ENCODE assay signal across 10 mouse cellular contexts in the genomic region with DNA sequence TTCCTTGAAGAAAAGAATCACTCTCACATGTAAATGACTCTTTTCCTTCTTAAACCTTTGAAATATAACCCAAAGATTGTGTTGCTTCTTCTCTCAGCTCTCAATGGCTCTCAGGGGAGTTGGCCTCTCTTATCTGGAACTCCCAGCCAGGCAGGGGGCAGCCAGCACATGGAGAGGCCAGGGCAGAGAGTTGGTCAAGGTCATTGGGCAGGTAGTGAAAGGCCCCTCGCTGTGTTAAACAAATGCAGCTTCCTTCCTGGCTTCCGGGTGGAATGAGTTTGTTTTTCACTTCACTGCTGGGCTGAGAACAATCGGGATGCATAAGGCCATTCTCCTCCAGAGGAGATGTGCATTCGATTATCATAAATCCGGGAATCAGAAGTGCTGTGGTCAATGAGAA.
DNase-seq lines count a peak whose midpoint lies in the region; ATAC-seq and TF ChIP-seq lines count a peak whose summit lies in the region.
"Had no signal": no experiment of that assay in that cellular context is flagged by ENCODE, and none has a peak within 500 bp of the region (broad histone marks: within the 10 kb centered on the region; RNA-seq: fewer than 3 reads in every experiment).

No protein-coding gene starts in this region.

- no peak for TF ChIP-seq POLR2A in ES-Bruce4 (IDR thresholded peaks at IDR 0.05; ENCODE audit: insufficient read depth, low read length)

- DNase-seq in heart, adult 18-20 months: peak; percentile 23 to 35
- peak; percentile 30 for DNase-seq in embryonic facial prominence, embryonic 10.5 days (ENCODE audit: low spot score)
- DNase-seq in kidney, postnatal 4 days: peak; percentile 31 to 32
- no peak for DNase-seq in left cerebral cortex, postnatal 14 days (ENCODE audit: low spot score in 2 of 2)
- DNase-seq in natural killer cell, adult 2 months (ENCODE audit: low spot score in 2 of 2): no peak
- no peak for DNase-seq in thymus, postnatal 0 days (ENCODE audit: low spot score)

- no peaks in the 10 kb centered on the region for H3K36me3 ChIP-seq in heart, embryonic 11.5 days (ENCODE audit: control insufficient read depth, insufficient read depth, low read length)
- no peaks in the 10 kb centered on the region for H3K36me3 ChIP-seq in ES-Bruce4 (ENCODE audit: control insufficient read depth, insufficient read depth, low read length, poor library complexity, severe bottlenecking)
- no peaks in the 10 kb centered on the region for H3K36me3 ChIP-seq in embryonic facial prominence, embryonic 10.5 days (replicated peaks)
- H3K36me3 ChIP-seq: limb, embryonic 15.5 days; neural tube, embryonic 12.5 days had no signal

- WGBS in heart, embryonic 11.5 days (ENCODE audit: insufficient replicate concordance): 9% methylated on average over 5 of the region's 5 CpGs
- WGBS in embryonic facial prominence, embryonic 10.5 days: 15% methylated on average over 5 of the region's 5 CpGs

- TF ChIP-seq CTCF in ES-Bruce4 (IDR thresholded peaks at IDR 0.05; ENCODE audit: low read depth, low read length): no peak

- no peaks in the 10 kb centered on the region for H3K27me3 ChIP-seq in heart, embryonic 11.5 days (ENCODE audit: control insufficient read depth, insufficient read depth, low read length)
- H3K27me3 ChIP-seq in ES-Bruce4 (ENCODE audit: control insufficient read depth, insufficient read depth, low read length, poor library complexity, severe bottlenecking): no peaks in the 10 kb centered on the region
- H3K27me3 ChIP-seq in embryonic facial prominence, embryonic 10.5 days (replicated peaks; ENCODE audit: low read depth, poor library complexity, severe bottlenecking): no peaks in the 10 kb centered on the region
- H3K27me3 ChIP-seq: limb, embryonic 15.5 days; neural tube, embryonic 12.5 days had no signal

- H3K4me1 ChIP-seq in heart, embryonic 11.5 days (ENCODE audit: control insufficient read depth, insufficient read depth, low read length): peaks cover 8% of the 10 kb centered on the region
- no peaks in the 10 kb centered on the region for H3K4me1 ChIP-seq in ES-Bruce4 (ENCODE audit: control insufficient read depth, insufficient read depth, low read length)
- peaks cover 24% of the 10 kb centered on the region for H3K4me1 ChIP-seq in embryonic facial prominence, embryonic 10.5 days

- H3K4me3 ChIP-seq in heart, embryonic 11.5 days (ENCODE audit: low read depth, low read length): no peak overlapping the region
- H3K4me3 ChIP-seq in ES-Bruce4 (ENCODE audit: low read depth, low read length): no peak overlapping the region
- no peak overlapping the region for H3K4me3 ChIP-seq in embryonic facial prominence, embryonic 10.5 days
- H3K4me3 ChIP-seq: limb, embryonic 15.5 days; neural tube, embryonic 12.5 days had no signal

- no peak overlapping the region for H3K4me2 ChIP-seq in heart, embryonic 11.5 days
- H3K4me2 ChIP-seq: limb, embryonic 15.5 days; neural tube, embryonic 12.5 days had no signal

- H3K9ac ChIP-seq in heart, embryonic 11.5 days (ENCODE audit: low read depth, low read length): no peak overlapping the region
- H3K9ac ChIP-seq in ES-Bruce4 (ENCODE audit: low read depth, poor library complexity, severe bottlenecking): no peak overlapping the region
- H3K9ac ChIP-seq: limb, embryonic 15.5 days; neural tube, embryonic 12.5 days had no signal

- no peak for ATAC-seq in heart, embryonic 11.5 days (replicated peaks; ENCODE audit: insufficient number of reproducible peaks, low FRiP score, low TSS enrichment)

- H3K27ac ChIP-seq in heart, embryonic 11.5 days (ENCODE audit: low read depth, low read length): no peak overlapping the region
- H3K27ac ChIP-seq in ES-Bruce4 (ENCODE audit: insufficient read depth, low read length): peak overlapping the region; percentile 68
- no peak overlapping the region for H3K27ac ChIP-seq in embryonic facial prominence, embryonic 10.5 days (replicated peaks)
- H3K27ac ChIP-seq: limb, embryonic 15.5 days; neural tube, embryonic 12.5 days had no signal

- peak; percentile 99 for TF ChIP-seq EP300 in ES-Bruce4 (IDR thresholded peaks at IDR 0.05; ENCODE audit: insufficient read depth, low read depth, low read length)

- no peaks in the 10 kb centered on the region for H3K9me3 ChIP-seq in heart, embryonic 11.5 days (replicated peaks; ENCODE audit: control insufficient read depth, low read length)
- H3K9me3 ChIP-seq in ES-Bruce4 (replicated peaks; ENCODE audit: control insufficient read depth, insufficient read depth, low read length, poor library complexity, severe bottlenecking): no peaks in the 10 kb centered on the region
- H3K9me3 ChIP-seq in embryonic facial prominence, embryonic 10.5 days: no peaks in the 10 kb centered on the region
- H3K9me3 ChIP-seq: limb, embryonic 15.5 days; neural tube, embryonic 12.5 days had no signal

- intact Hi-C loops in left cerebral cortex, postnatal 14 days (cut with DNase I): no loop called here

Comparison
In these comparisons a context has a peak if more than half of its experiments do, and no peak if none do; other contexts are left out.
1. DNase-seq: peak in heart, adult 18-20 months (2 of 2), embryonic facial prominence, embryonic 10.5 days (single experiment) and kidney, postnatal 4 days (2 of 2); none in left cerebral cortex, postnatal 14 days (0 of 2), natural killer cell, adult 2 months (0 of 2) and thymus, postnatal 0 days (single experiment).